Comparison of ENCODE assay signal across 13 mouse cellular contexts in genomic region chr6:50440966-50441862, GRCm38 (mm10). TPM values are rescaled to one million over a fixed set of nuclear protein-coding genes. Genes with fewer than 3 reads are reported as not detected.
A peak's percentile ranks its signal among the peaks of the same experiment; 100 is the strongest.
DNase-seq lines count a peak whose midpoint lies in the region; ATAC-seq and TF ChIP-seq lines count a peak whose summit lies in the region.
"Had no signal": no experiment of that assay in that cellular context is flagged by ENCODE, and none has a peak within 500 bp of the region (broad histone marks: within the 10 kb centered on the region; RNA-seq: fewer than 3 reads in every experiment).

No protein-coding gene starts in this region.

- H3K4me1 ChIP-seq in kidney, postnatal 0 days (replicated peaks; ENCODE audit: insufficient read depth, low read length): no peaks in the 10 kb centered on the region
- H3K4me1 ChIP-seq: forebrain, embryonic 12.5 days; midbrain, embryonic 13.5 days; neural tube, embryonic 12.5 days had no signal

- H3K9ac ChIP-seq in kidney, postnatal 0 days (ENCODE audit: low read depth, low read length): no peak overlapping the region
- H3K9ac ChIP-seq: forebrain, embryonic 12.5 days; liver, embryonic 14.5 days; midbrain, embryonic 13.5 days; neural tube, embryonic 12.5 days had no signal

- no peak for DNase-seq in kidney, postnatal 0 days (ENCODE audit: low spot score)
- DNase-seq in kidney, adult 9 months: no peak
- DNase-seq in adipocyte (ENCODE audit: low spot score): peak; percentile 84
- peak; percentile 99 for DNase-seq in gonadal fat pad, adult 2 months (ENCODE audit: low read depth)
- peak; percentile 9 for DNase-seq in lung, postnatal 14 days
- no peak for DNase-seq in cerebellum, adult 11 months
- DNase-seq in layer of hippocampus, adult 9-10 months (ENCODE audit: low spot score): no peak
- DNase-seq: adrenal gland, postnatal 25 days; thymus, postnatal 14 days had no signal

- WGBS in kidney, postnatal 0 days: 86% methylated on average over 5 of the region's 5 CpGs

- H3K4me3 ChIP-seq in kidney, postnatal 0 days (replicated peaks; ENCODE audit: low read depth, low read length): no peak overlapping the region
- H3K4me3 ChIP-seq: forebrain, embryonic 12.5 days; midbrain, embryonic 13.5 days; neural tube, embryonic 12.5 days had no signal

- H3K36me3 ChIP-seq in kidney, postnatal 0 days (ENCODE audit: insufficient read depth, low read length): 0 out of 2 replicates have a peak, but pooled peaks cover 2% of the 10 kb centered on the region
- H3K36me3 ChIP-seq: forebrain, embryonic 12.5 days; midbrain, embryonic 13.5 days; neural tube, embryonic 12.5 days had no signal

- no peaks in the 10 kb centered on the region for H3K9me3 ChIP-seq in kidney, postnatal 0 days (replicated peaks; ENCODE audit: low read length)
- H3K9me3 ChIP-seq: forebrain, embryonic 12.5 days; midbrain, embryonic 13.5 days; neural tube, embryonic 12.5 days had no signal

- no peak for ATAC-seq in kidney, postnatal 0 days (replicated peaks; ENCODE audit: low FRiP score, low read depth)
- ATAC-seq: midbrain, embryonic 13.5 days had no signal

- no peaks in the 10 kb centered on the region for H3K27me3 ChIP-seq in kidney, postnatal 0 days (ENCODE audit: insufficient read depth, low read length)
- H3K27me3 ChIP-seq: forebrain, embryonic 12.5 days; midbrain, embryonic 13.5 days; neural tube, embryonic 12.5 days had no signal

- no peak for TF ChIP-seq CTCF in kidney, postnatal 0 days (IDR thresholded peaks at IDR 0.05; ENCODE audit: low read depth)

- H3K4me2 ChIP-seq in kidney, postnatal 0 days (ENCODE audit: low read length): no peak overlapping the region
- H3K4me2 ChIP-seq: forebrain, embryonic 12.5 days; midbrain, embryonic 13.5 days; neural tube, embryonic 12.5 days had no signal

- H3K27ac ChIP-seq in kidney, postnatal 0 days: 0 out of 2 replicates have a peak overlapping the region, but pooled peaks have one; percentile 21
- H3K27ac ChIP-seq: forebrain, embryonic 12.5 days; liver, embryonic 14.5 days; midbrain, embryonic 13.5 days; neural tube, embryonic 12.5 days had no signal

RNA-seq across cellular contexts. Expression of gene Osbpl3, which starts 14.8 kb away (rescaled TPM):
- polyA plus RNA-seq in kidney, postnatal 0 days (2015; fragmentation: Nextera tagmentation; extraction: Ambion mirVana): 17.4 and 19.7 TPM in 2 replicates
- 1.5 and 2.0 TPM in 2 replicates for polyA plus RNA-seq in gonadal fat pad, adult 2 months (2012; rRNA removed)

Comparison
In these comparisons a context has a peak if more than half of its experiments do, and no peak if none do; other contexts are left out.
1. DNase-seq: peak in adipocyte (single experiment), gonadal fat pad, adult 2 months (single experiment) and lung, postnatal 14 days (single experiment); none in kidney, postnatal 0 days (single experiment), kidney, adult 9 months (single experiment), cerebellum, adult 11 months (single experiment) and layer of hippocampus, adult 9-10 months (single experiment).